Comparison of ENCODE assay signal across 12 mouse cellular contexts in the genomic region with DNA sequence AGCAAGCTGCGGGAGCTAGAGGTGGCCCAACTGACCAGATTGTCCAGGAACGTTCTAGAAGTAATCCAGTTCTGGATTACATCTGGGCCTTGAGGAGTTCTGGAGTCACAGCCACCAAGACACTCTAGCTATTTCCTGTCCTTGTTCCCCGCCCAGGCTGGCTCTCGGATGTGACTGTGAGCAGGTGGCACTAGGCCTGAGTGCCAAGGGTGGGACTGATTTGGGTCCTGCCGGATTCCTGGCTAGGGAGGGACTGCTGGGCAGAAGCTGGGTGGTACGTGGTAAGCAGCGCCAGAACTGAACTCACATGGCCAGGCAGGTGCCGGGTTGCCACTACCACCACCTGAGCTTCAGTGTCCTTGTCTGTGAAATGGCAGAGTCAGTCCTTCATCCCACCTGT. TPM values are rescaled to one million over a fixed set of nuclear protein-coding genes. Genes with fewer than 3 reads are reported as not detected.
A peak's percentile ranks its signal among the peaks of the same experiment; 100 is the strongest.
DNase-seq lines count a peak whose midpoint lies in the region; ATAC-seq and TF ChIP-seq lines count a peak whose summit lies in the region.
"Had no signal": no experiment of that assay in that cellular context is flagged by ENCODE, and none has a peak within 500 bp of the region (broad histone marks: within the 10 kb centered on the region; RNA-seq: fewer than 3 reads in every experiment).

No protein-coding gene starts in this region.

- peaks cover 88% of the 10 kb centered on the region for H3K4me1 ChIP-seq in liver, embryonic 13.5 days (replicated peaks)
- peaks cover 48% of the 10 kb centered on the region for H3K4me1 ChIP-seq in small intestine, adult 2 months (ENCODE audit: control insufficient read depth, insufficient read depth, insufficient read length, low read length)

- peak overlapping the region; percentile 55; the same call in 1 of the 2 replicates for H3K9ac ChIP-seq in liver, embryonic 13.5 days
- H3K9ac ChIP-seq: embryonic facial prominence, embryonic 15.5 days; intestine, embryonic 15.5 days; neural tube, embryonic 15.5 days had no signal

- WGBS in liver, embryonic 13.5 days (ENCODE audit: insufficient replicate concordance), result 68% methylated on average over 8 of the region's 8 CpGs
- 38% methylated on average over 8 of the region's 8 CpGs for whole genome bisulfite sequencing in small intestine, adult 2 months

- peak overlapping the region; percentile 42 for H3K4me3 ChIP-seq in gastrocnemius, adult 2 months
- H3K4me3 ChIP-seq in liver, embryonic 13.5 days (replicated peaks), result no peak overlapping the region
- no peak overlapping the region for H3K4me3 ChIP-seq in small intestine, adult 2 months (ENCODE audit: low read depth, low read length)
- H3K4me3 ChIP-seq: embryonic facial prominence, embryonic 15.5 days; intestine, embryonic 15.5 days; neural tube, embryonic 15.5 days had no signal

- TF ChIP-seq POLR2A in small intestine, adult 2 months (IDR thresholded peaks at IDR 0.05; ENCODE audit: low read depth, low read length), result no peak

- intact Hi-C loops in gastrocnemius, adult 2 months (cut with DNase I), result no loop called here

- no peaks in the 10 kb centered on the region for H3K9me3 ChIP-seq in liver, embryonic 13.5 days (replicated peaks)
- H3K9me3 ChIP-seq: embryonic facial prominence, embryonic 15.5 days; intestine, embryonic 15.5 days; neural tube, embryonic 15.5 days had no signal

- ATAC-seq in liver, embryonic 13.5 days (ENCODE audit: low read depth), result no peak

- peaks cover 25% of the 10 kb centered on the region for H3K36me3 ChIP-seq in liver, embryonic 13.5 days
- H3K36me3 ChIP-seq in small intestine, adult 2 months (ENCODE audit: control insufficient read depth, insufficient read depth, low read length), result peaks cover 4% of the 10 kb centered on the region; the same call in 1 of the 2 replicates
- H3K36me3 ChIP-seq: embryonic facial prominence, embryonic 15.5 days; intestine, embryonic 15.5 days; neural tube, embryonic 15.5 days had no signal

- peak; percentile 52 for DNase-seq in gastrocnemius, adult 2 months
- no peak for DNase-seq in gastrocnemius, postnatal 25 days
- DNase-seq in thymus, postnatal 0 days (ENCODE audit: low spot score), result peak; percentile 34
- DNase-seq in thymus, postnatal 25 days, result no peak
- DNase-seq in liver, embryonic 13.5 days, result no peak
- DNase-seq in frontal cortex, postnatal 25 days (ENCODE audit: low spot score in 2 of 2), result no peak
- DNase-seq in cerebellum, adult 11-12 months, result no peak
- DNase-seq: gastrocnemius, postnatal 10 days had no signal

- peak overlapping the region; percentile 88 for H3K27ac ChIP-seq in gastrocnemius, adult 2 months
- H3K27ac ChIP-seq in liver, embryonic 13.5 days, result peak overlapping the region; percentile 66
- peak overlapping the region; percentile 59 for H3K27ac ChIP-seq in small intestine, adult 2 months (ENCODE audit: insufficient read depth, low read depth, low read length)
- H3K27ac ChIP-seq: embryonic facial prominence, embryonic 15.5 days; intestine, embryonic 15.5 days; neural tube, embryonic 15.5 days had no signal

- peak overlapping the region; percentile 43 for H3K4me2 ChIP-seq in liver, embryonic 13.5 days
- H3K4me2 ChIP-seq: embryonic facial prominence, embryonic 15.5 days; intestine, embryonic 15.5 days; neural tube, embryonic 15.5 days had no signal

- no peaks in the 10 kb centered on the region for H3K27me3 ChIP-seq in liver, embryonic 13.5 days
- no peaks in the 10 kb centered on the region for H3K27me3 ChIP-seq in small intestine, adult 2 months (ENCODE audit: control insufficient read depth, insufficient read depth, low read length)
- H3K27me3 ChIP-seq: embryonic facial prominence, embryonic 15.5 days; intestine, embryonic 15.5 days; neural tube, embryonic 15.5 days had no signal

- no peak for TF ChIP-seq CTCF in gastrocnemius, adult 2 months (IDR thresholded peaks at IDR 0.05)
- no peak for TF ChIP-seq CTCF in small intestine, adult 2 months (IDR thresholded peaks at IDR 0.05; ENCODE audit: extremely low read depth, insufficient read length, insufficient replicate concordance, low read depth, low read length)

RNA-seq across cellular contexts. Expression of gene Dnm2, which starts 26.7 kb away (rescaled TPM):
- 10 to 100 TPM; 38.2 to 41.8 TPM for total RNA-seq in gastrocnemius, adult 2 months (2021)
- total RNA-seq in gastrocnemius, postnatal 25 days (2021), result 10 to 100 TPM; 39.9 to 41.6 TPM
- polyA plus RNA-seq in thymus, postnatal 0 days (2015; fragmentation: Nextera tagmentation; extraction: Ambion mirVana), result 107 TPM in 2 replicates
- 51.8 and 56.8 TPM in 2 replicates for polyA plus RNA-seq in liver, embryonic 13.5 days (2015; fragmentation: Nextera tagmentation; extraction: Ambion mirVana)
- 179 and 517 TPM in 2 replicates for polyA plus RNA-seq in small intestine, adult 2 months (2012; rRNA removed)

RNA-seq across cellular contexts. Expression of gene Qtrt1, which starts 39.8 kb away (rescaled TPM):
- total RNA-seq in gastrocnemius, adult 2 months (2021), result 1 to 10 TPM; 7.0 to 8.4 TPM
- total RNA-seq in gastrocnemius, postnatal 25 days (2021), result 1 to 10 TPM; 5.3 to 7.7 TPM
- 27.0 and 29.1 TPM in 2 replicates for polyA plus RNA-seq in thymus, postnatal 0 days (2015; fragmentation: Nextera tagmentation; extraction: Ambion mirVana)
- polyA plus RNA-seq in liver, embryonic 13.5 days (2015; fragmentation: Nextera tagmentation; extraction: Ambion mirVana), result 24.3 and 28.6 TPM in 2 replicates
- 30.1 and 32.8 TPM in 2 replicates for polyA plus RNA-seq in small intestine, adult 2 months (2012; rRNA removed)

RNA-seq across cellular contexts. Expression of gene Tmed1, which starts 58.7 kb away (rescaled TPM):
- 10 to 100 TPM; 28.9 to 35.8 TPM for total RNA-seq in gastrocnemius, adult 2 months (2021)
- total RNA-seq in gastrocnemius, postnatal 25 days (2021), result 10 to 100 TPM; 27.6 to 28.1 TPM
- 30.2 and 31.1 TPM in 2 replicates for polyA plus RNA-seq in thymus, postnatal 0 days (2015; fragmentation: Nextera tagmentation; extraction: Ambion mirVana)
- polyA plus RNA-seq in liver, embryonic 13.5 days (2015; fragmentation: Nextera tagmentation; extraction: Ambion mirVana), result 36.9 and 38.5 TPM in 2 replicates
- polyA plus RNA-seq in small intestine, adult 2 months (2012; rRNA removed), result 7.5 and 10.8 TPM in 2 replicates

Comparison
In these comparisons a context has a peak if more than half of its experiments do, and no peak if none do; other contexts are left out.
1. DNase-seq: peak in gastrocnemius, adult 2 months (single experiment) and thymus, postnatal 0 days (single experiment); none in gastrocnemius, postnatal 25 days (single experiment), thymus, postnatal 25 days (single experiment), liver, embryonic 13.5 days (single experiment), frontal cortex, postnatal 25 days (0 of 2) and cerebellum, adult 11-12 months (single experiment).
2. Peak in every context shown above with its lines, with median percentiles within 50 percentile points of each other: H3K27ac ChIP-seq.